Mouse (Mus musculus): ENCODE measurements at regions not wholly inside any gene's neighbourhood (a gene's known extent, or its start where the extent isn't known, plus 50 kb on each side); places are given as distances from the start of the nearest gene placed in this dataset.

DNA sequence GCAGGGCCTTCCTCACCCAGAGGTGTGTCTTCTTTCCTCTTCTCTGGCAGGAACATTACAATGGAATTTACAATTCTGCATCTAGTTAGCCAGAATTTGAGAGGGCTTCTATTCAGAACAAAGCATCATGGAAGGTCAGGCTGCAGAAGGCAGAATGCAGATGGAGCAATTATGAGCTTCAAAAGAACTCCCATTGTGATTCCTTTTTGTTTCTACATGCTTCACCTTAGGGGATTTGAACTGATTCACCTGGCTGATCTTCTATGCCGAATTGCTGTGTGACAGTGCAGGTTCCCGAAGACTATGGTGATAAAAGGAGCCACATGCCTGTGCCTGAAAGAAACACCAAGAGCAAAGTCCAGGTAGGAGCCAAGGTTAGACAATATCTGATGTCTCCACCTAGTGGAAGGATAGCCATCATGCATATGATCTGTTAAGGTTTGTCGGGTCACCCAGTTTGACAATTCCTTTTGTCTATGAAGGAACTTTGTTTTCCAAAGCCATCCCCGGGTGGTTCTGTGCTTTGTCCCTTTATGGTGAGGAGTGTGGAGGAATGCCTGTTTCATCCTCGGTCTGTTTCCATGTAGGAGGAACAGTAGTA lies 236.1 kb upstream of the Tmem185a start:
- H3K27me3 ChIP-seq (replicated peaks), result no peaks in the 10 kb centered on the region
- DNase-seq (ENCODE audit: extremely low read depth), result peak; percentile 21
- H3K4me3 ChIP-seq (replicated peaks in 1 of 3; ENCODE audit: low read depth in 2 of 3, low read length in 2 of 3, poor library complexity in 1 of 3), result no peak overlapping the region
- no peak overlapping the region for H3K27ac ChIP-seq (ENCODE audit: insufficient read depth, low read depth)
- H3K36me3 ChIP-seq (replicated peaks in 1 of 2; ENCODE audit: control insufficient read depth in 1 of 2, insufficient read depth in 1 of 2, low read length in 1 of 2), result no peaks in the 10 kb centered on the region
- no peaks in the 10 kb centered on the region for H3K79me2 ChIP-seq (replicated peaks; ENCODE audit: control insufficient read depth, extremely low read depth, insufficient read depth, poor library complexity, severe bottlenecking)
- TF ChIP-seq CTCF (conservative IDR thresholded peaks at IDR 0.05 in 1 of 2, IDR thresholded peaks at IDR 0.05 in 1 of 2; ENCODE audit: low read depth in 2 of 2, low read length in 2 of 2), result peak; percentile 25 to 54; a peak in 3 of 4 replicates
- TF ChIP-seq SMC3 (IDR thresholded peaks at IDR 0.05; ENCODE audit: low read depth, low read length), result peak; percentile 29; the same call in 1 of the 2 replicates
- TF ChIP-seq CHD2 (IDR thresholded peaks at IDR 0.05; ENCODE audit: low read length), result no peak
- peak; percentile 28 for TF ChIP-seq RAD21 (IDR thresholded peaks at IDR 0.05; ENCODE audit: low read depth, low read length)
- no peak for TF ChIP-seq USF1 (IDR thresholded peaks at IDR 0.05; ENCODE audit: low read depth, low read length)
- H3K4me1 ChIP-seq (ENCODE audit: control insufficient read depth in 1 of 2, insufficient read depth in 2 of 2), result no peaks in the 10 kb centered on the region
- H3K9me3 ChIP-seq (replicated peaks; ENCODE audit: low read length), result no peaks in the 10 kb centered on the region
- no peak overlapping the region for H3K9ac ChIP-seq (ENCODE audit: insufficient read depth, low read depth)
- in situ Hi-C loops (cut with MboI; ENCODE audit: low pct_ligation_motif_present, low pct_unique_long_range_greater_than_20kb, low sequenced_read_pairs), result no loop called here
- no peak overlapping the region for H3K4me2 ChIP-seq (ENCODE audit: insufficient read depth, low read depth, poor library complexity, severe bottlenecking)
- dilution Hi-C loops (cut with MboI; ENCODE audit: extremely low pct_ligation_motif_present, extremely low pct_unique_long_range_greater_than_20kb, low sequenced_read_pairs), result no loop called here

DNA sequence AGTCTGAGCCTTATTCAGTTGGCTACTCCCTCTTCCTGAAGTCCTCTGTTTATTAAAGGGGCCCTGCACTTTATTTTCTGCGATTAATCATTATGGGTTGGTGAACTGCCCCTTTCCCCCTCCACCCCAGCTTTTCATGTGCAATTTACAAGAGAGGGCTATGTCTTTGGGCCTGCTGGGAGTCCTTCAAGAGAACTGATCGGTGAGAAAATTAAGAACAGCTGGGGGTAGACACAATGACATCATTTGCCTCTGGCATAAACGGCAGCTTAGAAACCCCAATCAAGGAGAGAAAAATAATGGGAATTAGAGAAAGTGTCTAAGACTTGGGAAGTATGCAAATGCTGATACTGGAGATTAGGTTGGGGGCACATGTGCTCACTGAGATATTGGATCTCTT lies 205.2 kb upstream of the Tmem185a start:
- H3K4me1 ChIP-seq (ENCODE audit: control insufficient read depth in 1 of 2, insufficient read depth in 2 of 2), result no peaks in the 10 kb centered on the region
- H3K4me2 ChIP-seq (ENCODE audit: insufficient read depth, low read depth, poor library complexity, severe bottlenecking), result no peak overlapping the region
- TF ChIP-seq MAFK (IDR thresholded peaks at IDR 0.05; ENCODE audit: insufficient replicate concordance, low read length) (no peak), POLR2A (IDR thresholded peaks at IDR 0.05; ENCODE audit: low read depth, low read length) (no peak), IRF4 (IDR thresholded peaks at IDR 0.05; ENCODE audit: low read depth, low read length) (no peak), JUND (conservative IDR thresholded peaks at IDR 0.05; ENCODE audit: low read depth, low read length) (no peak), RAD21 (IDR thresholded peaks at IDR 0.05; ENCODE audit: low read depth, low read length) (no peak), USF1 (IDR thresholded peaks at IDR 0.05; ENCODE audit: low read depth, low read length) (no peak), KAT2A (IDR thresholded peaks at IDR 0.05; ENCODE audit: insufficient replicate concordance, low read length) (no peak), MAZ (IDR thresholded peaks at IDR 0.05; ENCODE audit: low read depth, low read length) (no peak), ZNF384 (IDR thresholded peaks at IDR 0.05; ENCODE audit: low read depth, low read length) (no peak), ETS1 (conservative IDR thresholded peaks at IDR 0.05; ENCODE audit: low read depth, low read length) (no peak), MYC (IDR thresholded peaks at IDR 0.05; ENCODE audit: low read depth, low read length) (no peak)
- H3K9ac ChIP-seq (ENCODE audit: insufficient read depth, low read depth), result no peak overlapping the region
- no peaks in the 10 kb centered on the region for H3K9me3 ChIP-seq (replicated peaks; ENCODE audit: low read length)
- no peaks in the 10 kb centered on the region for H3K36me3 ChIP-seq (replicated peaks in 1 of 2; ENCODE audit: control insufficient read depth in 1 of 2, insufficient read depth in 1 of 2, low read length in 1 of 2)
- dilution Hi-C loops (cut with MboI; ENCODE audit: extremely low pct_ligation_motif_present, extremely low pct_unique_long_range_greater_than_20kb, low sequenced_read_pairs), result no loop called here
- H3K27me3 ChIP-seq (replicated peaks), result no peaks in the 10 kb centered on the region
- in situ Hi-C loops (cut with MboI; ENCODE audit: low pct_ligation_motif_present, low pct_unique_long_range_greater_than_20kb, low sequenced_read_pairs), result no loop called here
- H3K79me2 ChIP-seq (replicated peaks; ENCODE audit: control insufficient read depth, extremely low read depth, insufficient read depth, poor library complexity, severe bottlenecking), result no peaks in the 10 kb centered on the region
- no peak for DNase-seq (ENCODE audit: extremely low read depth)
- no peak overlapping the region for H3K4me3 ChIP-seq (replicated peaks in 1 of 3; ENCODE audit: low read depth in 2 of 3, low read length in 2 of 3, poor library complexity in 1 of 3)
- H3K27ac ChIP-seq (ENCODE audit: insufficient read depth, low read depth), result no peak overlapping the region

DNA sequence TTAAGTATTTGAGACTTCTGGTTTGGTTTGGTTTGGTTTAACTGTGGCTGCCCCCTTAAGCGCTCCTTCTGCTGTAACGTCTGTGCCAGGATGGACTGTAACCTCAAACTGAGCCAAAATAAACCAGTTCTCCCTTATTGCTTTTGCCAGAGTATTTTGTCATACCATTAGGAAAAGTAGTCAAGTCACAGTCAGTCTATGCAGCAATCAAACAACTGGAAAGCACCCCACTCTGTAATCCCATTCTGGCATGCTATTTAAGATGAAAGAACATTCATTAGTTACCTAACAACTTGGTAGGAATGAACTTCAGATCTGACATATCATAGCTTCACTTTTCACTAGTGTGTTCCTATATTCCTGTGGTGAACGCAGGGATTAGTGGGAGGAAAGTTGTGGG lies 190.1 kb upstream of the Tmem185a start:
- H3K4me1 ChIP-seq (ENCODE audit: control insufficient read depth in 1 of 2, insufficient read depth in 2 of 2), result no peaks in the 10 kb centered on the region
- no peak overlapping the region for H3K4me3 ChIP-seq (replicated peaks in 1 of 3; ENCODE audit: low read depth in 2 of 3, low read length in 2 of 3, poor library complexity in 1 of 3)
- dilution Hi-C loops (cut with MboI; ENCODE audit: extremely low pct_ligation_motif_present, extremely low pct_unique_long_range_greater_than_20kb, low sequenced_read_pairs), result no loop called here
- in situ Hi-C loops (cut with MboI; ENCODE audit: low pct_ligation_motif_present, low pct_unique_long_range_greater_than_20kb, low sequenced_read_pairs), result no loop called here
- no peak for DNase-seq (ENCODE audit: extremely low read depth)
- H3K27me3 ChIP-seq (replicated peaks), result no peaks in the 10 kb centered on the region
- no peaks in the 10 kb centered on the region for H3K79me2 ChIP-seq (replicated peaks; ENCODE audit: control insufficient read depth, extremely low read depth, insufficient read depth, poor library complexity, severe bottlenecking)
- no peak for TF ChIP-seq POLR2A (IDR thresholded peaks at IDR 0.05; ENCODE audit: low read depth, low read length)
- no peak for TF ChIP-seq ELF1 (IDR thresholded peaks at IDR 0.05; ENCODE audit: low read depth, low read length)
- no peak for TF ChIP-seq JUND (conservative IDR thresholded peaks at IDR 0.05; ENCODE audit: low read depth, low read length)
- TF ChIP-seq BHLHE40 (IDR thresholded peaks at IDR 0.05; ENCODE audit: low read depth, low read length), result no peak
- TF ChIP-seq SMC3 (IDR thresholded peaks at IDR 0.05; ENCODE audit: low read depth, low read length), result no peak
- no peak for TF ChIP-seq E2F4 (IDR thresholded peaks at IDR 0.05; ENCODE audit: insufficient replicate concordance, low read depth, low read length)
- TF ChIP-seq ZC3H11A (IDR thresholded peaks at IDR 0.05; ENCODE audit: low read depth, low read length), result no peak
- no peak for TF ChIP-seq MYC (IDR thresholded peaks at IDR 0.05; ENCODE audit: low read depth, low read length)
- TF ChIP-seq CTCF (conservative IDR thresholded peaks at IDR 0.05 in 1 of 2, IDR thresholded peaks at IDR 0.05 in 1 of 2; ENCODE audit: low read depth in 2 of 2, low read length in 2 of 2), result no peak
- no peaks in the 10 kb centered on the region for H3K9me3 ChIP-seq (replicated peaks; ENCODE audit: low read length)
- no peak overlapping the region for H3K4me2 ChIP-seq (ENCODE audit: insufficient read depth, low read depth, poor library complexity, severe bottlenecking)
- H3K36me3 ChIP-seq (replicated peaks in 1 of 2; ENCODE audit: control insufficient read depth in 1 of 2, insufficient read depth in 1 of 2, low read length in 1 of 2), result no peaks in the 10 kb centered on the region
- H3K27ac ChIP-seq (ENCODE audit: insufficient read depth, low read depth), result no peak overlapping the region
- H3K9ac ChIP-seq (ENCODE audit: insufficient read depth, low read depth), result no peak overlapping the region
